Mouse (Mus musculus) small intestine, adult 2 months (tissue): ENCODE measurements around the gene Selenot. TPM values are rescaled to one million over a fixed set of nuclear protein-coding genes. Genes with fewer than 3 reads are reported as not detected.

Experiments used
- H3K27ac ChIP-seq: fragments of 200-500 bp; 2 replicates; pipeline ENCODE4 v1.5.1; 2012; ENCODE audit warnings: low read depth, low read length, control low read depth, inconsistent platforms; ENCODE audit not compliant: insufficient read depth
- H3K27me3 ChIP-seq: fragments of 200-500 bp; 2 replicates; pipeline ENCODE4 v1.6.1; 2012; ENCODE audit warnings: mild to moderate bottlenecking, moderate library complexity, low read length, inconsistent platforms; ENCODE audit not compliant: control insufficient read depth, insufficient read depth
- H3K36me3 ChIP-seq: fragments of 200-500 bp; 2 replicates; pipeline ENCODE4 v1.6.1; 2012; ENCODE audit warnings: mild to moderate bottlenecking, low read length, control low read depth, inconsistent platforms; ENCODE audit not compliant: control insufficient read depth, insufficient read depth
- H3K4me1 ChIP-seq: fragments of 200-500 bp; 2 replicates; pipeline ENCODE4 v1.6.1; 2012; ENCODE audit warnings: low read length, inconsistent platforms, mixed read lengths; ENCODE audit not compliant: control insufficient read depth, insufficient read depth, insufficient read length
- H3K4me3 ChIP-seq: fragments of 200-500 bp; 2 replicates; pipeline ENCODE4 v1.5.1; 2012; ENCODE audit warnings: low read depth, mild to moderate bottlenecking, control low read depth, inconsistent platforms, low read length, moderate library complexity
- CTCF ChIP-seq: fragments of 200-500 bp; IDR thresholded peaks from 2 replicates; pipeline ENCODE4 v1.5.1; 2012; ENCODE audit warnings: low read depth, mild to moderate bottlenecking, control low read depth, inconsistent platforms, low read length, moderate library complexity, mixed read lengths; ENCODE audit not compliant: insufficient replicate concordance, insufficient read length; ENCODE audit errors: extremely low read depth
- POLR2A ChIP-seq: fragments of 200-500 bp; IDR thresholded peaks from 2 replicates; pipeline ENCODE4 v1.6.1; 2012; ENCODE audit warnings: low read depth, mild to moderate bottlenecking, control low read depth, inconsistent platforms, low read length, moderate library complexity
- whole genome bisulfite sequencing: fragments of 180-500 bp; shearing (Covaris S2); methylation state at CpG from one replicate; pipeline ENCODE4 v1.1.7; 2018; 5-methylcytosine and 5-hydroxymethylcytosine counted together
- polyA plus RNA-seq: library from polyadenylated mRNA; depleted of rRNA; stranded (reverse); fragments of >200 nt; gene quantifications from 2 replicates; pipeline ENCODE4 v1.2.3, GENCODE M21; 2012; rRNA removed

Selenot gene
- polyA plus RNA-seq, 1 experiment: 18.7 TPM

DNA sequence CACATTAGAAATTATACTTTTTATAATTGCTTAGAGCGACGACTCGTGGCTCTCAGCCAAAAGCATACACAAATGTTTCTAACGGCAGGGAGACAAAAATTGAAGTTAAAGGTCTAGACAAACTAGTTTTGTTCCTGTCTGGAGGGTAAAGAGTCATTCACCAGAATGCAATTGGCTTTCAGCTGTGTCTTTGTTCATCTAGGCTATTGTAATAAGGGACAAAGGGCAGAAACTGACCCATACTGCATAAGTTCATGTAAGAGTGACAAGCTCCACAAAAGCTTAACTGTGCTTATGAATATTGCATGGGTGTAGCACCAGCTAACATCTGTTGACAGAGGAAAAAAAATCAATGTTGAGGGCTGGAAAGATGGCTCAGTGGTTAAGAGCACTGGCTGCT is 32.1 kb downstream of the Selenot start:
- H3K4me3 ChIP-seq: no peak overlapping the region
- H3K36me3 ChIP-seq: no peaks in the 10 kb centered on the region
- H3K4me1 ChIP-seq: no peaks in the 10 kb centered on the region
- no peaks in the 10 kb centered on the region for H3K27me3 ChIP-seq
- no peak overlapping the region for H3K27ac ChIP-seq
- whole genome bisulfite sequencing: 40% methylated on average over 4 of the region's 4 CpGs
- TF ChIP-seq CTCF: no peak
- TF ChIP-seq POLR2A: no peak

DNA sequence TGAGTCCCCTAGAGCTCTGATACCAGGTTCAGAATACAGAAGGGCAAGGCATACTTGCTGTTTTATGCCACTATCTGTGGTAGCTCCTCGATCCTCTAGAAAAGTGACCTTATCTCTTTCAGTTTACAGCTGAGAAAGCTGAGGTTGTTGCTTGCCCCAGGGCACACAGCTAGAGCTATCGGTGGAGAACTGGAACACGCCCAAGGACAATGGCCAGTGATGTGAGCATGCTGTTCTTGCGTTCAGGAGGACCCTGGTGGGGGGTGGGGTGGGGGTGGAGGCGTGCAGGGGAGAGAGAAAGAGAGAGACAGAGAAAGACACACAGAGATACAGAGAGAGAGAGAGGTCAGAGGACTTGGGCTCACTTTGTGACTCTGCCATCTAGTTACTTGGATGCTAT is 33.5 kb downstream of the Selenot start:
- Histone ChIP-seq H3K36me3 (no peaks in the 10 kb centered on the region), H3K4me1 (no peaks in the 10 kb centered on the region), H3K27ac (no peak overlapping the region), H3K4me3 (no peak overlapping the region), H3K27me3 (no peaks in the 10 kb centered on the region)
- 68% methylated on average over 5 of the region's 5 CpGs for WGBS
- TF ChIP-seq POLR2A (no peak), CTCF (no peak)

DNA sequence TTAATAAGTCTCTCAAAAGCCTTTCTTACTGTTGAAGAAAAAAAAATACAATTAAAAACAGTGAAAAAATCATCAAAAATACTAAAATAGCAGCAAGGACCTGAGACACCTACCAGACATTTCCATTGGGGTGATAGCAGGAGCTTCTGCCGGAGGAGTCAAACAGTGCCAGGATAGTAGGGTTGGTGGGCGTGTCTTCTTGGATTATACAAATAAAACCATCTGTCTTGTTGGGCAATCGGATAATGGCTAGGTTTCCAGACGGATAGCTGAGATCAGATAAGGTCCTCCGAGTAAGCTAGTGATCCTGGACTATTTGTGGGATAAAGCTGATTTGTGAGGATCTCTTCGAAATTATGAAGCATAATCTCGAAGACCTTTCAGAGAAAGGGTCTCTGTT is 44.6 kb downstream of the Selenot start:
- 58% methylated on average over 7 of the region's 7 CpGs for WGBS
- TF ChIP-seq CTCF (no peak), POLR2A (no peak)
- no peaks in the 10 kb centered on the region for H3K36me3 ChIP-seq
- no peaks in the 10 kb centered on the region for H3K4me1 ChIP-seq
- no peak overlapping the region for H3K4me3 ChIP-seq
- H3K27me3 ChIP-seq: no peaks in the 10 kb centered on the region
- no peak overlapping the region for H3K27ac ChIP-seq

DNA sequence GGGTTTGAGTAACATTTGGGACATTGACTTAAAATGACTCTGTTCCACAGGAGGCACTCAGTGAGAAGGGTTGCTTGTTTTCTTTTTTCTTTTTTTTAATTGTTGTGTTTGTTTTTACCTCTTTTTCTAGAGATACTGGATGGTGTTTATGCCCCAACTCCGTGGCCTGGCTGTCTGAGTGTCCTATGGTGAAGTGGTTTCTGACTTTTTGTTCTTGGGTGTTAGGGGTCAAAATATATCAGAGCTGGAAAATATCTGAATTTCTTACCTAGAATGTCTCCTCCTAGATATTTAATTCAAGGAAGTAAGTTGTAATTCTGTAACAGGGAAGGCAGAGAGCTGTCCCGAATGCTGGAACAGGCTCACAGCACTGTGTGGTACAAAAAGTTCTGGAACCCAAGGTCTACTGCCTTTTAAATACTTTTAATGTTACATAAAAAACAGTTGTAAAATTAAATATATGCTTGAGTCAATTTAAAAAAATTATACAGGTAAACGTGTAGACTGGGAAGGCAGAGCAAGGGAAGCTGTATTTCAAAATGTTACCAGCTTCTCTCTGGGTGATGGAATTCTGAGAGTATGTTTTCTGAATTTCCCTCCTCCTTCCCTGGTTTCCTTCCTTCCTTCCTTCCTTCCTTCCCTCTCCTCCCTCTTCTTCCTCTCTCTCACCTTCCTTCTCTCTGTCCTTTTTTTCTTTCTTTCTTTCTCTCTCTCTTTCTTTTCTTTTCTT is 46.4 kb downstream of the Selenot start:
- 70% methylated on average over 3 of the region's 3 CpGs for WGBS
- Histone ChIP-seq H3K27me3 (no peaks in the 10 kb centered on the region), H3K4me3 (no peak overlapping the region), H3K27ac (no peak overlapping the region), H3K4me1 (no peaks in the 10 kb centered on the region), H3K36me3 (no peaks in the 10 kb centered on the region)
- TF ChIP-seq CTCF: no peak
- no peak for TF ChIP-seq POLR2A

DNA sequence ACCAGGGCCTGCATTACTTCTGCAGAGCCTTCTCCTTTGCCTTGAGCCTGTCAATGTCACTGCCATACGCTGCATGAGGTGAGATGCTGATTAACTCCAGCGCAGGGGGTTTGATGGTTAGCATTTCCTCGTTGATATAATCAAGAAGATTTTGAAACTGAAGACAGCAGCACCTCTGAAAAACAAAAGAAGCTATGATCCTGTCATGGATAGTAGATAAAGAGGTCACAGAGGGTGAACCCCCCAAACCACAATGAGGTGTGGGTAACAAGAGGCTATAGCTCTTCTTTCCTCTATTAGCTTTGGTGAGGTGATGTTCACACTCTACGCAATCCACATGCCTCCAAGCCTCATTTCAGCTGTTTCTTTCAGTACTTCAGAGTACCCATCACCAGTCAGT is 48.5 kb downstream of the Selenot start:
- WGBS: 82% methylated on average over 4 of the region's 4 CpGs

DNA sequence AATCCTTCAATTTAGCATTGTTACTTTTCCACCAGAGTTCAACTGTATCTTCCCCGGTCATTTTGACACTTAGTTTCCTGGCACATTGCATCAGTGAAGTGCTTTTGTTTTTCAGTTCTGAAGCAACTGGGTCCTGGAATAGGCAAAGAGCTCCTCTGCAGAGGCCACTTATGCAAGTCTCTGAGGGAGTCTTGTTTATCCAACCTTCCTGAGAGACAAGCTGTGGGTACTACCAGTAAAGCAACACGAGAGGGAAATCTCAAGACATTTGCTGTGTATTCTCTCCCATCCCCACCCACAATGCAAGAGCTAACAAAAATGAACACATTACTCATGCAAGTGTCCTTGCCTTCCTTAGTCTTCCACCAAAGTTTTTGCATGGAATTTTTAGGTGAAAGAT is 55.3 kb downstream of the Selenot start:
- Histone ChIP-seq H3K27ac (no peak overlapping the region), H3K4me3 (no peak overlapping the region), H3K4me1 (peaks cover 4% of the 10 kb centered on the region), H3K27me3 (peaks cover 5% of the 10 kb centered on the region), H3K36me3 (no peaks in the 10 kb centered on the region)
- WGBS: 78% methylated on average over 2 of the region's 2 CpGs
- TF ChIP-seq CTCF: no peak
- no peak for TF ChIP-seq POLR2A

More for the DNA sequence above, 48.5 kb downstream of the Selenot start:
- Histone ChIP-seq H3K27ac (no peak overlapping the region), H3K36me3 (no peaks in the 10 kb centered on the region), H3K4me3 (no peak overlapping the region), H3K27me3 (no peaks in the 10 kb centered on the region), H3K4me1 (no peaks in the 10 kb centered on the region)
- TF ChIP-seq CTCF (no peak), POLR2A (no peak)

DNA sequence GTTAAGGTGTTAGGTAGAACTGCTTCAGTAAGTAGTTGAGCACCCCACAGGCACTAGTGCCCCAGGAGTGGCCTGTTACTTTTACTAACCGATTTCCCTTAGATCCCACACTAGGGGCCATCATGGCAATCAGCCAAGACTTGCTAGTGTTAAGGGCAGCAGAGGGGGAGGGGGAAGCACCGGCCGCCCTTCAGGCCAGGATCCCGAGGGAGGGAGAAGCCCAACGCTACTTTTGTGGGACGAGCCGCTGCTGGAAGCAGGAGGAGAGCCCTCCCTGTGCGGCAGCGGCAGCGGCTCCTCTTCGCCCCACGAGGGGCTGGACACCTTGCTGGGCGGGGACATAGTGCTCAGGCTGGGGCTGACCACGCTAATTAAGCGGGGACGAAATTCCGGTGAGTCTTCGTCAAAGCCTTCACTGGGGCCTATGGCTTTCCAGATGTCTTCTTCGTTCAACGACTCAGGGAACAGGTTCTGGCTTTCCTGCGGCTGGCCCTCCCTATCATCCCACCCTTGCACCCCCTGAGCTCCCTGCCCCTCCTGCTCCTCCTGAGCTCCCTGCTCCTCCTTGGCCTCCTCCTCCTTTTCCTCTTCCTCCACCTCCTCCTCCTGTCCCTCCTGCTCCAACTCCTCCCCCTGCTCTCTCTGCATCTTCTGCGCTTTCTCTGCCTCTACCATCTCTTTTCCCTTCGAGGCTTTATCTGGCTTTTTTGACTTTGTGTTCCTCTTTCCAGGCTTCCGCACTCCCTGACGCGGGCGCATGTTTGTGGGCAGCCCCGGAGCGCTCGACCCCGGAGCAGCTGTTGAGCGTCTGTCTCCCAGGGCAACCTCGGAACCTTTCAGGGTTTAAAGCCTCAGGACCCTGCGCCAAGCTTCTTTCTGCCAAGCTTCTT is 60.2 kb downstream of the Selenot start, which contains the start of gene Erich6:
TSS of gene Erich6 (minus strand) at position 802 of the 890 bp plus-strand sequence.
- Histone ChIP-seq H3K27ac (no peak within 1 kb of the TSS), H3K27me3 (peaks cover 10% of the 10 kb centered on the region), H3K4me1 (peaks cover 6% of the 10 kb centered on the region), H3K4me3 (peak within 1 kb of the TSS; percentile 70), H3K36me3 (no peaks in the 10 kb centered on the region)
- WGBS: 1% methylated on average over 34 of the region's 34 CpGs
- TF ChIP-seq POLR2A (no peak), CTCF (no peak)

Other genes with a start within 250 kb of the Selenot start
- gene Tsc22d2, start 161.9 kb upstream of the Selenot start, polyA plus RNA-seq: 12.6 and 26.8 TPM in 2 replicates
- 0.76 and 1.8 TPM in 2 replicates for gene Eif2a, start 50.8 kb upstream of the Selenot start, polyA plus RNA-seq
- 62.4 and 73.5 TPM in 2 replicates for gene Serp1, start 50.7 kb upstream of the Selenot start, polyA plus RNA-seq
- gene Erich6, start 60.6 kb downstream of the Selenot start, polyA plus RNA-seq: not detected in 2 replicates
- gene Siah2, start 115.8 kb downstream of the Selenot start, polyA plus RNA-seq: 14.0 and 30.0 TPM in 2 replicates
- not detected in 2 replicates for gene Mindy4b-ps, start 245.7 kb downstream of the Selenot start, polyA plus RNA-seq